Mouse (Mus musculus): ENCODE measurements around the gene Slc39a2.
"Not testable (repeated sequence)": the region's sequence is repeated elsewhere in the genome, so short reads cannot be mapped to it uniquely, and the experiment has no call there.

The Slc39a2 gene

DNA sequence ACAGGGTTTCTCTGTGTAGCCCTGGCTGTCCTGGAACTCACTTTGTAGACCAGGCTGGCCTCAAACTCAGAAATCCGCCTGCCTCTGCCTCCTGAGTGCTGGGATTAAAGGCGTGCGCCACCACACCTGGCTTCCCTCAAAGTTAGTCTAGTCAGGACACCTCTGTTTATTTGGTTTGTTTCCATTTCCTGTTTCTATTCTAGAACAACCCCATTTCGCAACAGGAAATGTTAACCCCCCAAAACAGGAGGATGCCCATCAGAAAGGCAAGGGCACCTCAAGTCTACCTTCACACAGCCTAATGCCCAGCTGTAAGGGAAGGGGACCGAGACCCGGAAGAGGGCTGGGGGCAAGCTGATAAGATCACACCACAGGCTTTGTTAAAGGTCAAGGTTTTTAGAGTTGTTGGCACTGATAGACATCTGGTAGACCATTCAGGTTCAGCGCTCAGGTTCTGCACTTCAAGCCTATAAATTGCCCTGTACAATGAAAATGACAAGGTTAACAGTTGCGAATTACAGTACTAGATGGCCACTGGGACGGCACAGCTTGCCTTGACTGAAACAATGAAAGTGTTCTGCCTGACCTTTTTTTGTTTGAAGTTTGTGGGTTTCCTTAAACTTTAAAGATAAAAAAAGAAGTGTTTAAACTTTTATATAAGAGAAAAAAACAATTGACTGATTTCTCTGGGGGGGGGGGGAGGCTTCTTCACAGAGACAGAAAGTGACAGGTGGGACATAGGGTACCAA lies at the start of gene Slc39a2:
Slc39a2 (plus strand) TSS at position 699 of the 749 bp plus-strand sequence.
- no peak for DNase-seq (ENCODE audit: low spot score)

DNA sequence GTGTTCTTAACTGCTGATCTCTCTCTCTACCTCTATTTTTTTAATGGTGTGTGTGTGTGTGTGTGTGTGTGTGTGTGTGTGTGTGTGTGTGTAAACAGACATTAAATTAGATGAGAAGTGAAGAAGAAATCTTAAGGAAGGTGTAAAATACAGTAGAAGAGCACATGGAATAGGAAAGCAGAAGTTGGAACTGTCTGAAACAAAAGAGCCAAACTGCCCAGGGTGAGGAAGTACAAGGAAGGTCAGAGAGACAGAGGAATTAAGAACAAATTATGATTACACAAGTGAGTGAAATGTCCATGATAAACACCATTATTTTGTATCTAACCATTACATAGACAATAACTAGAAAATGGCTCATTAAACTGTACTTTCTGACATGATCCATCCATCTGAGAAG lies 48.8 kb upstream of the Slc39a2 start:
- no peak for DNase-seq (ENCODE audit: low spot score)

DNA sequence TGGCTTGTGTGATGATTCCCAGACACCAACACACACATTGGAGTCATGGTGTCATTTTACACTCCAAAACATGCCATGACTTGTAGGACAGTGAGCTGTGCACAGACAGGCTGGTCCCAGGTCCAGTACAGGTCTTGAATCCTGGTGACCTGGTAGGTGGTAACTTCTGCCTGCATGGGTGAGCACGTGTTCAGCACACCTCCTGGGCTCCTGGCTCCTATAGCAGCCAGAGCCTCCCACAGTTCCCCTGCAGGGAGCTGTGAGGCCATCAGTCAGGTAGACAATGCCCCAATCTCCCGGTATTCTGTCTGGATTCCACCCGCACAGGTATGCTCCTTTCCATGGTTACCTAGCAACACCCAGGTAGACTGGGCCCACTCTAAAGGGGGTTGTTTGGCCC lies 46.1 kb upstream of the Slc39a2 start:
- DNase-seq (ENCODE audit: low spot score): no peak

DNA sequence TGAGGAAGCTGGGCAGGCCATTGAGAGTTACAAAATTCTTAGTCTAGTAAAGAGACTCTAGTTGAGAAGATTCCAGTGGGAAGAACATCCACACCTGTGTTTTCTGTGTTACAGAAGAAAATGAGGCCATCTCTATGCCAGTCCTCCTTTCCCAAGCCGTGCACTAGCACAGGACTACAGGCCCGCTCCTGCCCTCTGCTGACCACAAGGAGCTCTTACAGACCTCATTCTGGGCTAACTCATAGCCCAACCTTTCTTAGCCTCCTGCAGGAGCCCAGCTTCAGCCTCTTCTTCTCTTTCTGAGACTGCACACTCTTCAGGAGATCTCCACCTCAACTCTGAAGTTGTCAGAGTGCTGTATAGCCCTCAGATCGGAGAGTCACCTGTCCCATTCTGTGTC lies 41.7 kb upstream of the Slc39a2 start:
- peak; percentile 63 for DNase-seq (ENCODE audit: low spot score)

DNA sequence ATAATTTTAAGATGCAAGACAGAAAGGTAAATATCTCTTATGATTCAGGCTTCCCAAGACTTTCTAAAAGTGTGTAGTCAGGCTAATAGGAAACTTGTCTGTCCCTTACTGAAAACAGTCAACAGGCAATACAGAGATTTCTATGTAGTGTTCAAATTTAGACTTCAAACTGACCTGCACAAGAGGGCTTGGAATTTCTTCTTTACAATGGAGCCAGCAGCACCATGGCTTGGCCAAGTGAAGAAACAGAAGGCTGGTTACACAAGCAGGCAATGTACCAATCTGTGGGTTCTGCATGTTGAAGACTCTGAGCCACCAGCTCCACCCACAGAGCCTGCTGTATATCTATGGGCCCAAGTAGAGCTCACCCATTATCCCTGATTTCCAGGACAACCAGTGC lies 39.3 kb upstream of the Slc39a2 start, which contains the start of gene Ear6:
Ear6 (plus strand) TSS at position 301 of the 400 bp plus-strand sequence.
- no peak for DNase-seq (ENCODE audit: low spot score)

DNA sequence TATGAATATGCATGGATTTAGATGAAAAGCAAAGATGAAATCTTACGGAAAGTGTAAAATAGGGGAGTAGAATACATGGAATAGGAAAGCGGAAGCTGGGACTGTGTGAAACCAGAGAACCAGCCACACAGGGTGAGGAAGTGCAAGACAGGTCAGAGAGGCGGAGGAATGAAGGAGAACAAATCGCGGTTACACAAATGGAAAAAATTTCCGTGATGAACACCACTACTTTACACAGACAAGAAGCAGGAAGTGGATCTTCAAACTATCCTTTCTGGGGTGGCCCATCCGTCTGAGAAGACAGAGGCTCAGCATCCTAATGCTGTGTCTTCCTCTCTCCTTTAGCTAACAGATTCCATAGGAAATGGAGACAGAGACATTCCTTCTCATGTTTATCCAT lies 37.4 kb upstream of the Slc39a2 start:
- not testable (repeated sequence) for DNase-seq (ENCODE audit: low spot score)

DNA sequence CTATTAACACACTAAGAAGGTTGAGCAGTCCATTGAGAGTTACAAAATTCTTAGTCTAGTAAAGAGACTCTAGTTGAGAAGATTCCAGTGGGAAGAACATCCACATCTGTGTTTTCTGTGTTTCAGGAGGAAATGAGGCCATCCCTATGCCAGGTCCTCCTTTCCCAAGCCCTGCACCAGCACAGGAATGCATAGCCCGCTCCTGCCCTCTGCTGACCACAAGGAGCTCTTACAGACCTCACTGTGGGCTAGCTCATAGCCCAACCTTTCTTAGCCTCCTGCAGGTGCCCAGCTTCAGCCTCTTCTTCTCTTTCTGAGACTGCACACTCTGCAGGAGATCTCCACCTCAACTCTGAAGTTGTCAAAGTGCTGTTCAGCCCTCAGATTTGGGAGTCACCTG lies 29.1 kb upstream of the Slc39a2 start:
- peak; percentile 54 for DNase-seq (ENCODE audit: low spot score)

DNA sequence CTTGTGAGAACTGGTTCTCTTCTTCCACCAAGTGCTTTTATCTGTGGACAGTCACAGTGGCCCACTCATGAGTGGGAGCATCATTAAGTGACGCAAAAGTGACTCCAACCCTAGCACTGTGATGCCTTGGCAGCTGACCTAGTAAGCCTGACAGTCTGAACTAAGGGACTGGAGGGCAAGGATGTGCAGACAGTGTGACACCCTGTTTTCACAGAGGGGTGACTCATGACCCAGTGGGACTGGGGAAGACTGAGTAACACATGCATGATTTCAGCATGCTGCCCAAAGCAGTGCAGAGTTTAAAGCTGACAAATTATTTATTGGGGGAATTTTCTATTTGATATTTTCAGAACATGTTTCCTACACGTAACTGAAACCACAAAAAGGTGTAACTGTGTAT lies 21.9 kb upstream of the Slc39a2 start:
- DNase-seq (ENCODE audit: low spot score): no peak

DNA sequence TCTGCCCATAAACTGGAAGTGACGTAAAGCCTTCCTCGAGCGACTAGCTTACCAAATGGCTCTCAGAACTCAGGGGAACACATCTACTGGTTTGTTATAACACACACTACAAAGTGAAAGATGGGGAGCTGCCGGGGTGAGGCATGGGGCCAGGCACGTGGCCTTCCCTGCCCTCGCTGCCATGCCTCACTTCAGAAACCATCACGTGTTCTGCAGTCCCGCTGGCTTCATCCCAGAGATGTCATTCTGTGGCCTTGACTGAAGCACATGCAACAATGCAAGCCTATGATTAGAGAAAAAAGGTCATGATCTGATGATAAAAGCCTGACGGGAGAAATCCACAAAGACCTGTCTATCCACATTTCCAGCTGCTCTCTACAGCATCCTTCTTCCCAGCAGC lies 20.9 kb upstream of the Slc39a2 start:
- DNase-seq (ENCODE audit: low spot score): no peak

DNA sequence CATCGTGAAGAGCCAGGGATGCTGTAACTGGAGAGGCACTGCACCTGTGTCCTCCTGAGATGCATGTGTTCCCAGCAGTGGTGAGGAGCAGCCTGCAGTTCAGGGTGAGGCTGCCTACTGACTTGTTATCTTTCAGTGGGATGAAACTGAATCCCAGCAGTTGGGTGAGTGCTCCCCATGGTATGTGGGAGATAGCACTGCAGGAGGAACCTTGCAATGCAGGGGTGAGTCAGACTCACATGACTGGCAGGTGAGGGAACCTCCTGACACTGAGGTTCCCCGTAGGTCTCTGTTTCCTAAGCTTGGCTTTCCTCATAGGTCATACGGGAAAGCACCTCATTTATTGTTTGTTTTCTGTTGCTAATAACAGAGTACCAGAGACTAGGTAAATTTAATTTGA lies 15.2 kb upstream of the Slc39a2 start:
- DNase-seq (ENCODE audit: low spot score): no peak

DNA sequence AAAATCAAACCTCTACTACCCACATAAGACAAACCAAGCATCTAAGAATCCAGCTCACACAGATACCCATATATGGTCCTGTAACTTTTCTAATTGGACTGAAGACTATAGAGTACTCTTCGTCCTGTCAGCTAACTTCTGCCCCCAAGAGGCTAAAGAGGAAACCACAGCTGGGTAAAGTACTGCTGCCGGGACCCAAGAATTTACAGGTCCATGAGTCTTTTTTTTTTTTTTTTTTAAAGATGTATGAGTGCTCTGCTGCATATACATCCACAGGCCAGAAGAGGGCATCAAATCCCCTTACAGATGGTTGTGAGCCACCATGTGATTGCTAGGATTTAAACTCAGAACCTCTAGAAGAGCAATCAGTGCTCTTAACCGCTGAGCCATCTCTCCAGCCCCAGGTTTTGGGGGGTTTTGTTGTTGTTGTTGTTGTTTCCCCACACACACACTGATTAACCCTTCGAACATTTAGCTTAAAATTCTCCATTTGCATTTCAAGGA lies 9.1 kb upstream of the Slc39a2 start:
- DNase-seq (ENCODE audit: low spot score): peak; percentile 85

DNA sequence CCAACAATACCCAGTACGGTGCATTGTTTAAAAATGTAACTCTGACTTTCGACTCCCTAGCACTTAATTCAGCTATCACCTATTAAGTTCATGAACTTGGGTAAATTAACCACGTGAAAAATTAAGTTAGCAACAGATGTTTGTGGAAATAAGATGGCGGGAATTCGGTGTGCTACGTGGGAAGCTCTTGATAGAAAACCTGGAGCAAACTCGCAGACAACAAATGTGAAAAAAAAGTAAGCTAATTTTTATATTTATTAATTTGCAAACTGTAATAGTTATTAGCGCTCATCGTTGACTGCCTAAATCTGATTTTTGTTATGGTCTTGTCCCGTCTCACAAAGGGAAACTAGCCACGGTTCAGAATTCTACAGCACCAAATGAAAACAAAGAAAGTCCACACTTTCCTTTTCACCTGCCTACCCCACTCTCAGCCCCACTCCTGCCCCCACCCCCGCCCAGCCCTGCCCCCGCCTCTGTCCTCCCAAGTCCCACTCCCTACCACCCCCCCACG lies 8.6 kb upstream of the Slc39a2 start:
- peak; percentile 35 for DNase-seq (ENCODE audit: low spot score)

DNA sequence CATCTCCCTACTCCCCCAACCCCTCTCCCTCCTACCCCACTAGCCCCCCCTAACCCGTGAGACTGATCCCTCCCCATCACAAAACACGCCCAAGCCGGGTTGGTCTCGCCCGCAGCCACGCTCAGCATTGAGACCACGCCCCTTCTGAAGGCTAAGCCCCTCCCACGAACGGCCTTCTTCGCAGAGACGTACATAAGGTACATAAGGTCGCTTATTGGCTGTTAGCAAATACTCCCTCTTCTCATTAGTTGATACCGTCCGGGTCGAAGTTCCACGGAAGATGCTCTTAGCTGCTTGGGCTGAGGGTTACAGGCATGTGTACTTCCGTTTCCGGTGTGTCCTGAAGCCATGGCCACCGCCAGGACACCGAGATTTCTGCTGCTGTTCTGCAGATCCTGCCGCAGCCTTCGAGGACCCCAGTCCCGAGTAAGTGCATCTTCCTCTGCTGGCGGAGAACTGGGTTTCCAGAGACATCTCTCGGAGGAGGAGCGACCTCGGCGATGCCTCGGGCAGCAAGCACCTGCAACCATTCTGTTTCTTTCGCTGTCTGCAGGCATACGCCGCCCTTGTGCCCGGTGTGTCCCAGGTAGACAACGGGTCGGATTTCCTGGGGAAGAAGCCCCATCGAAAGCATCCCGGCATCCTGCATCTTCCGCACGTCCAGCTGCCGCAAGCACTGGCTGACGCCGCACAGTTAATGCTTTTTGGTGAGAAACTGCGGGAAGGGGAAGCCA lies 7.9 kb upstream of the Slc39a2 start, which contains the start of gene Mettl17:
Mettl17 (plus strand) TSS at position 245 of the 734 bp plus-strand sequence.
- peak; percentile 99 for DNase-seq (ENCODE audit: low spot score)

DNA sequence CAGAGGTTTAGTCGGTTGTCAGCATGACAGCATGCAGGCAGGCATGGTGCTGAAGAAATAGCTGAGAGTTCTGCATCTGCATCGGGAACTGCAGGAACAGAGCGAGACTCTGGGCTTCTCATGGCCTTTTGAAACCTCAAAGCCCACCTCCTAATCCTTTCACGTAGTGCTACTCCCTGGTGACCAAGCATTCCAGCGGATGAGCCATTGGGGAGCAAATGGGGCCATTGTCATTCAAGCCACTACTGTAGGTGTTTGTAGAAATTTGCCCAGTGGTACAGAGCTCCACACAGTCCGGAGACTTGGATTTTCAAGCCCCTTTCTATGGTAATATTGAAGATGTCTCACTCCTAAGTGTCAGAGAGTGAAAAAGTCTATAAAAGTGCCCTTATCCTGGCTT lies 6.6 kb upstream of the Slc39a2 start:
- DNase-seq (ENCODE audit: low spot score): no peak

DNA sequence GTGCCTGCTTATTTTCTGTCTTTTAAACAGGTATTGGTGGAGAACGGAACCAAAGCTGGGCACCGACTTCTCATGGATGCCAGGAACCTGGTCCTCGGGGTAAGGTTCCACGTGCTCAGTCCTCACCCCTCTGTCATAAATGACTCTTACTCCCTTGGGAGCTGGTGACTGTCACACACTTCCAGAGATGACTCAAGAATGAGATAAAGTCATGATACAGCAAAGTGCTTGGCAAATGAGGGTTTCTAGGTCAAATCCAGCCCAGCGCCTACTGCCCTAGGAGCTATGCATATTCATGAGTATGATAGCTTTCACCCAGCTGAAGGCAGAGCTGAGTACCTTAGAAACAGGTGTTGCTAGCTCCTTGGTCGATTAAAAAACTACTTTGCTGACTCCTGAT lies 2.9 kb upstream of the Slc39a2 start:
- DNase-seq (ENCODE audit: low spot score): no peak

DNA sequence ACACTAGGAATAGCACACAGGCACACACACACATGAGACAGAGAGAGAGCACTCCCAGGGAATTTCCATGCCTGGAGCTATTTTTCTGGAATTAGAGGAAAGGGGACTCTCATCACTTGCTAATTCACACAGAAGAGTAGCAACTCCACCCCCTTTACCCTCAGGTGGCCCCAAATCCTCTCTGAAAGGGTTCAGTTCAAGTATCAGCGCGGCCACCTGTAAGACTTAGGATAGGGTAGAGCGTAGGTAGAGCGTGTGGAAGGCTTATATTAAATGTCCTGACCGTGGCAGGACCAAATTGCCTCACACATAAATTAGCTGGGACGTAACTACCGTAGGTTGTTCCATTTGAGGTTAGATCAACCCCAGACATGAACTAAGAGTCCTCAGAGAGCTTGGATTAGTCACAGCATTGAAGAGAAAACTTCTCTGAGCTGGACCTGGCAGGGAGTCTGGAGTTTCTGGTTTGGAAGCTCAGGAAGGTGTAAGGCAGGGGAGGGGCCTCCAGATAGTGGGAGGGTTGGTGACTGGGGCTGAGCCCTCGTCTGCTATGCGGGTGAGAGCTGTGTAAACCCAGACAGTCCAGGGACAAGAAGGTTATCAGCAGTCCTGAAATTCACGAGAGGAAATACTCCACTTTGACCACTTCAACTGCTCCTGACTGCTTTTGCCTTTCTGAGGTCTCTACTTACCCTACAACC lies 555 bp downstream of the Slc39a2 start:
- DNase-seq (ENCODE audit: low spot score): no peak

DNA sequence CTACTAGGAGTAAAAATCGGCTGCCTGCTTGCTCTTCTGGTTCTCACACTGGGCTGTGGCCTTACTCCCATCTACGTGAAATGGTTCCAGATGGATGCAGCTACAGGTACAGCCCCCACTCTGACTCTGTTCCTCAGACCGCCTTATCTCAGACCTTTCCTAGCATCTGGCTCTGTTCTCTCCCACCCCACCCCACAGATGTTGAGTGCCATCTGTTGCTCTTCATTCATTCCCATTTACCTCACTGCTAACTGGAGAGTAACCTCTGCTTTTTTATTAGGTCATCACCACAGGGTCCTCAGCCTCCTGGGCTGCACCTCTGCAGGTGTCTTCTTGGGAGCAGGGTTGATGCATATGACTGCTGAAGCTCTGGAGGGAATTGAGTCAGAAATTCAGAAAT lies 1.1 kb downstream of the Slc39a2 start:
- DNase-seq (ENCODE audit: low spot score): no peak

DNA sequence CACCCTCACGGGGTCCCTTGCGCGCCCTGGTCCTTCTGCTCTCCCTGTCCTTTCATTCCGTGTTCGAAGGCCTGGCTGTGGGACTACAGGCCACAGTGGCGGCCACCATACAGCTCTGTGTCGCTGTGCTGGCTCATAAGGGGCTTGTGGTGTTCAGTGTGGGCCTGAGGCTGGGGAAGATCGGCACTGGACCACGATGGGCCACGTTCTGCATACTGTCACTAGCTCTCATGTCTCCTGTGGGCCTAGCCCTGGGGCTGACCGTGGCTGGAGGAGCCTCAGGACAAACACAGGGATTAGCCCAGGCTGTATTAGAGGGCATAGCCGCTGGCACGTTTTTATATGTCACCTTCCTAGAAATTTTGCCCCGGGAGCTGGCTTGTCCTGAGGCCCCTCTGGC lies 2.4 kb downstream of the Slc39a2 start:
- no peak for DNase-seq (ENCODE audit: low spot score)

DNA sequence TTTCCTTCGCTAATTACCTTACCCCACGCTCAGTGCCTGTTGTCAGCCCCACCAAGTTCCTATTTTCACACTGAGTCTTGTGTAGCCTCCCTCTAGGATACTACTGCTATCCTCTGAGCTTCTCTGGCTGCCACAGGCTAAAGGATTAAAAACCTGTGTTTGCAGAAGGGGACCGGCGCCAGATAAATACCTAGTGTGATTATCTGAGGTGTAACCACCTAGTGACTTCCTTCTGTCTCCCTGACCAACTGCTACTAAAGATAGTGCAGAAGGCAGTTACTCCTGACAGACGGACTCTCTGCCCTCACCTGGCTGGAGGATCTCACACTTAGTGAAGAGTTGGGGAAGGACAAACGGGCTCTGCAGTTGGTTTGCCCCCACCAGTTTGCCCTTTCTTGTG lies 3.3 kb downstream of the Slc39a2 start:
- DNase-seq (ENCODE audit: low spot score): no peak

DNA sequence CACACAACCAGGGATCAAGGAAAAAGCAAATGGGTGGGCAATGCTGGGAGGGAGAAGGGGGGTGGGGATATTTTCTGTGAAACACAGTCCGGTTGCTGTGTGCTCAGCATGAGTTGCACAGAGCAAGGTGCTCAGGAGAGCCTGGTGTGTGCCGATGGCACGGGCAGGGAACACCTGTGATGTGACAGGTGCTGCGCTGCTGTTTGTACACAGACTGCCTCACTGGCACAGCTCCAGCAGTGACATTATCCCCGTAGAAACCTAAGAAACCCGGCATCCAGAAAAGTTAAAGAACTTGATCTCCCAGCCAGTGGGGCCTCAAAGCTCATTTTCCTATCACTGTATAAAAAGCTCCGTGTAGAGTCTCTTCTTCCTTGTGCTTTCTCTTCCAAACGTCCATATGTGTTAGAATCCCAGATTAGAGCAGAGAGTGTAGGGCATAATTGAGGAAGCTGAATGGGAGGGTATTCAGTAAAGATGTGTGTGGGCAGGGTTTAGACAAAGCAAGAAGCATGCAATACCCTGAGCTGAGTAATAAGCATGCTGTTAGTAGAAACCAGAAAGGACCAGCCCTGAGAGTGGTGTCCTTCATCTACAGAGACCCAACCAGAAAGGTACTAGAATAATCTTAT lies 4.0 kb downstream of the Slc39a2 start:
- DNase-seq (ENCODE audit: low spot score): no peak

DNA sequence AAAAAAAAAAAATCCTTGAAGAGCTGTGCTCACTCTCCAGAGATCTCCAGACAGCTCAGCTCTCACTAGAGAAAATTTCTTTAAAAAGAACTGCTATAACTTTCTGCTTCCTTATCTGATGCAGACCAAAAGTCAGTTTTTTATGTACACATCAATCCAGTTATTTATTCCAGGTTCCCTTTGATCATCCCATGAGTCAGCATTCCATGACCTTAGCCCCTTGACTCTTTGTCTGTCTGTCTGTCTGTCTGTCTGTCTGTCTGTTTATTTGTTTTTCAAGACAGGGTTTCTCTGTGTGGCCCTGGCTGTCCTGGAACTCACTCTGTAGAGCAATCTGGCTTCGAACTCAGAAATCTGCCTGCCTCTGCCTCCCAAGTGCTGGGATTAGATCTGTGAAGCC lies 6.7 kb downstream of the Slc39a2 start:
- no peak for DNase-seq (ENCODE audit: low spot score)

Data from embryo, embryonic 10 days (tissue).